Mouse (Mus musculus): Measurements from ENCODE around the gene Oscar. TPM values are rescaled to one million over a fixed set of nuclear protein-coding genes. Genes with fewer than 3 reads are reported as not detected.

The Oscar gene
- polyA plus RNA-seq, 1 experiment from 2014 or later, result 0.05 TPM

GRCm38 (mm10) chr7:3643843-3644242, 27.9 kb upstream of the Oscar start:
- Histone ChIP-seq H3K27me3 (no peaks in the 10 kb centered on the region), H3K9ac (peak overlapping the region; percentile 25; the same call in 1 of the 2 replicates), H3K4me1 (replicated peaks) (peaks cover 37% of the 10 kb centered on the region), H3K36me3 (replicated peaks) (peaks cover 40% of the 10 kb centered on the region), H3K4me2 (peak overlapping the region; percentile 80), H3K9me3 (replicated peaks) (no peaks in the 10 kb centered on the region), H3K4me3 (replicated peaks) (peak overlapping the region; percentile 100), H3K27ac (replicated peaks) (peak overlapping the region; percentile 96)
- WGBS (ENCODE audit: insufficient replicate concordance), result 13% methylated on average over 9 of the region's 9 CpGs
- ATAC-seq (ENCODE audit: insufficient read depth), result no peak

- 30% methylated on average over 5 of the region's 5 CpGs for WGBS (ENCODE audit: insufficient replicate concordance)
- H3K27ac ChIP-seq (replicated peaks), result no peak overlapping the region
- peaks cover 45% of the 10 kb centered on the region for H3K36me3 ChIP-seq (replicated peaks)
- H3K9me3 ChIP-seq (replicated peaks), result no peaks in the 10 kb centered on the region
- H3K4me2 ChIP-seq, result peak overlapping the region; percentile 80
- no peak for ATAC-seq (ENCODE audit: insufficient read depth)
- peaks cover 32% of the 10 kb centered on the region for H3K4me1 ChIP-seq (replicated peaks)
- no peaks in the 10 kb centered on the region for H3K27me3 ChIP-seq
- H3K9ac ChIP-seq, result no peak overlapping the region
- peak overlapping the region; percentile 100; the same call in 1 of the 2 replicates for H3K4me3 ChIP-seq (replicated peaks)
Observed at GRCm38 (mm10) chr7:3643412-3643811, 27.5 kb upstream of the Oscar start.

GRCm38 (mm10) chr7:3630478-3630815, 14.5 kb upstream of the Oscar start:
- Histone ChIP-seq H3K9me3 (replicated peaks) (no peaks in the 10 kb centered on the region), H3K4me3 (replicated peaks) (peak overlapping the region; percentile 78), H3K27ac (replicated peaks) (peak overlapping the region; percentile 91), H3K9ac (peak overlapping the region; percentile 75), H3K36me3 (replicated peaks) (peaks cover 43% of the 10 kb centered on the region), H3K27me3 (no peaks in the 10 kb centered on the region), H3K4me1 (replicated peaks) (peaks cover 25% of the 10 kb centered on the region), H3K4me2 (peak overlapping the region; percentile 93)
- no peak for ATAC-seq (ENCODE audit: insufficient read depth)
- 44% methylated on average over 3 of the region's 3 CpGs for WGBS (ENCODE audit: insufficient replicate concordance)

GRCm38 (mm10) chr7:3629543-3630477, 13.9 kb upstream of the Oscar start, which contains the start of the genes Tfpt and Prpf31:
Tfpt (minus strand) TSS chr7:3629929.
Prpf31 (plus strand) TSS chr7:3629985.
- Histone ChIP-seq H3K4me3 (replicated peaks) (peak within 1 kb of the TSS; percentile 78), H3K9me3 (replicated peaks) (no peaks in the 10 kb centered on the region), H3K4me1 (replicated peaks) (peaks cover 25% of the 10 kb centered on the region), H3K27ac (replicated peaks) (peak within 1 kb of the TSS; percentile 91), H3K4me2 (peak within 1 kb of the TSS; percentile 93), H3K36me3 (replicated peaks) (peaks cover 43% of the 10 kb centered on the region), H3K9ac (peak within 1 kb of the TSS; percentile 75), H3K27me3 (no peaks in the 10 kb centered on the region)
- peak; percentile 89 for ATAC-seq (ENCODE audit: insufficient read depth)
- WGBS (ENCODE audit: insufficient replicate concordance), result under 1% methylated on average over 47 of the region's 47 CpGs

GRCm38 (mm10) chr7:3629030-3629429, 13.1 kb upstream of the Oscar start:
- Histone ChIP-seq H3K27ac (replicated peaks) (peak overlapping the region; percentile 91), H3K4me3 (replicated peaks) (peak overlapping the region; percentile 78), H3K27me3 (no peaks in the 10 kb centered on the region), H3K9ac (peak overlapping the region; percentile 75), H3K36me3 (replicated peaks) (peaks cover 44% of the 10 kb centered on the region), H3K4me1 (replicated peaks) (peaks cover 25% of the 10 kb centered on the region), H3K4me2 (peak overlapping the region; percentile 93), H3K9me3 (replicated peaks) (no peaks in the 10 kb centered on the region)
- WGBS (ENCODE audit: insufficient replicate concordance), result 36% methylated on average over 4 of the region's 4 CpGs
- ATAC-seq (ENCODE audit: insufficient read depth), result peak; percentile 9; the same call in 1 of the 2 replicates

GRCm38 (mm10) chr7:3617242-3617995, 1.5 kb upstream of the Oscar start, which contains the start of gene Ndufa3:
Ndufa3 (plus strand) TSS chr7:3617373.
- H3K9me3 ChIP-seq (replicated peaks), result no peaks in the 10 kb centered on the region
- peak within 1 kb of the TSS; percentile 75 for H3K4me3 ChIP-seq (replicated peaks)
- H3K27ac ChIP-seq (replicated peaks), result peak within 1 kb of the TSS; percentile 64
- peak; percentile 93 for ATAC-seq (ENCODE audit: insufficient read depth)
- peaks cover 30% of the 10 kb centered on the region for H3K36me3 ChIP-seq (replicated peaks)
- peak within 1 kb of the TSS; percentile 74 for H3K9ac ChIP-seq
- H3K4me1 ChIP-seq (replicated peaks), result peaks cover 18% of the 10 kb centered on the region
- 0 out of 2 replicates have a peak, but pooled peaks cover 3% of the 10 kb centered on the region for H3K27me3 ChIP-seq
- peak within 1 kb of the TSS; percentile 80 for H3K4me2 ChIP-seq
- WGBS (ENCODE audit: insufficient replicate concordance), result under 1% methylated on average over 32 of the region's 32 CpGs

- peak overlapping the region; percentile 80 for H3K4me2 ChIP-seq
- H3K4me1 ChIP-seq (replicated peaks), result peaks cover 18% of the 10 kb centered on the region
- peaks cover 26% of the 10 kb centered on the region for H3K36me3 ChIP-seq (replicated peaks)
- peak; percentile 40 for ATAC-seq (ENCODE audit: insufficient read depth)
- no peaks in the 10 kb centered on the region for H3K9me3 ChIP-seq (replicated peaks)
- 0 out of 2 replicates have a peak, but pooled peaks cover 3% of the 10 kb centered on the region for H3K27me3 ChIP-seq
- H3K9ac ChIP-seq, result peak overlapping the region; percentile 74; the same call in 1 of the 2 replicates
- H3K4me3 ChIP-seq (replicated peaks), result peak overlapping the region; percentile 75
- H3K27ac ChIP-seq (replicated peaks), result no peak overlapping the region
- WGBS (ENCODE audit: insufficient replicate concordance), result 28% methylated on average over 6 of the region's 6 CpGs
Observed at GRCm38 (mm10) chr7:3616389-3617241, 658 bp upstream of the Oscar start.

- no peak overlapping the region for H3K4me2 ChIP-seq
- H3K27ac ChIP-seq (replicated peaks), result no peak overlapping the region
- no peak for ATAC-seq (ENCODE audit: insufficient read depth)
- peaks cover 22% of the 10 kb centered on the region for H3K4me1 ChIP-seq (replicated peaks)
- H3K36me3 ChIP-seq (replicated peaks), result peaks cover 3% of the 10 kb centered on the region; the same call in 1 of the 2 replicates
- 0 out of 2 replicates have a peak, but pooled peaks cover 3% of the 10 kb centered on the region for H3K27me3 ChIP-seq
- H3K9me3 ChIP-seq (replicated peaks), result no peaks in the 10 kb centered on the region
- no peak overlapping the region for H3K4me3 ChIP-seq (replicated peaks)
- H3K9ac ChIP-seq, result no peak overlapping the region
- WGBS (ENCODE audit: insufficient replicate concordance), result 37% methylated on average over 3 of the region's 3 CpGs
Observed at GRCm38 (mm10) chr7:3614021-3614420, 1.9 kb downstream of the Oscar start.

- H3K27me3 ChIP-seq, result 0 out of 2 replicates have a peak, but pooled peaks cover 3% of the 10 kb centered on the region
Observed at GRCm38 (mm10) chr7:3611006-3611405, 5.0 kb downstream of the Oscar start.

GRCm38 (mm10) chr7:3610437-3610836, 5.5 kb downstream of the Oscar start:
- 0 out of 2 replicates have a peak, but pooled peaks cover 4% of the 10 kb centered on the region for H3K4me1 ChIP-seq (replicated peaks)
- WGBS (ENCODE audit: insufficient replicate concordance), result 29% methylated on average over 3 of the region's 3 CpGs

More at GRCm38 (mm10) chr7:3611006-3611405, 5.0 kb downstream of the Oscar start:
- Histone ChIP-seq H3K27ac (replicated peaks) (no peak overlapping the region), H3K4me1 (replicated peaks) (peaks cover 4% of the 10 kb centered on the region; the same call in 1 of the 2 replicates), H3K9ac (no peak overlapping the region), H3K4me2 (no peak overlapping the region), H3K9me3 (replicated peaks) (no peaks in the 10 kb centered on the region), H3K4me3 (replicated peaks) (no peak overlapping the region), H3K36me3 (replicated peaks) (no peaks in the 10 kb centered on the region)
- WGBS (ENCODE audit: insufficient replicate concordance), result 71% methylated on average over 13 of the region's 13 CpGs
- no peak for ATAC-seq (ENCODE audit: insufficient read depth)

More at GRCm38 (mm10) chr7:3610437-3610836, 5.5 kb downstream of the Oscar start:
- no peaks in the 10 kb centered on the region for H3K27me3 ChIP-seq
- H3K9ac ChIP-seq, result no peak overlapping the region
- no peaks in the 10 kb centered on the region for H3K36me3 ChIP-seq (replicated peaks)
- no peak overlapping the region for H3K4me3 ChIP-seq (replicated peaks)
- H3K27ac ChIP-seq (replicated peaks), result no peak overlapping the region
- no peak overlapping the region for H3K4me2 ChIP-seq
- no peak for ATAC-seq (ENCODE audit: insufficient read depth)
- H3K9me3 ChIP-seq (replicated peaks), result no peaks in the 10 kb centered on the region

All from liver, embryonic 15.5 days (tissue).